Mouse (Mus musculus) CH12.LX (cell line): ENCODE results near the gene Maea. TPM values are rescaled to one million over a fixed set of nuclear protein-coding genes. Genes with fewer than 3 reads are reported as not detected.

Source experiments
- DNase-seq: peaks from one replicate; pipeline ENCODE4 v3.0.0-alpha.2; 2013; ENCODE audit errors: extremely low read depth
- H3K27ac ChIP-seq: 2 replicates; pipeline ENCODE4 v1.5.1; 2012; ENCODE audit warnings: low read depth, mild to moderate bottlenecking, control low read depth, moderate library complexity; ENCODE audit not compliant: insufficient read depth
- H3K27me3 ChIP-seq: replicated peaks from 2 replicates; pipeline ENCODE3; 2012; ENCODE audit warnings: inconsistent platforms
- H3K36me3 ChIP-seq, 2 experiments: replicated peaks in 1 of 2; 2 replicates each; pipeline versions ENCODE3 to v1.6.1; 2012; ENCODE audit warnings: inconsistent platforms in 1 of 2, low read length in 1 of 2, mild to moderate bottlenecking in 1 of 2, mixed read lengths in 1 of 2, moderate library complexity in 1 of 2; ENCODE audit not compliant: control insufficient read depth in 1 of 2, insufficient read depth in 1 of 2
- H3K4me1 ChIP-seq, 2 experiments: 2 replicates each; pipeline ENCODE4 v1.6.1; 2012; ENCODE audit warnings: inconsistent platforms in 1 of 2, moderate library complexity in 1 of 2; ENCODE audit not compliant: insufficient read depth in 2 of 2, control insufficient read depth in 1 of 2
- H3K4me2 ChIP-seq: 2 replicates; pipeline ENCODE4 v1.6.1; 2012; ENCODE audit warnings: low read depth, mild to moderate bottlenecking, control low read depth; ENCODE audit not compliant: poor library complexity, insufficient read depth, severe bottlenecking
- H3K4me3 ChIP-seq, 3 experiments: fragments of 150-350 bp in 1 of 3; sonication (generic) in 1 of 3; replicated peaks in 1 of 3; 2 replicates each; pipeline versions ENCODE3 to v1.5.1; 2011 to 2012; ENCODE audit warnings: low read depth in 2 of 3, low read length in 2 of 3, mild to moderate bottlenecking in 2 of 3, moderate library complexity in 2 of 3, control low read depth in 1 of 3, improper control_type of control experiment in 1 of 3, inconsistent platforms in 1 of 3, mixed read lengths in 1 of 3; ENCODE audit not compliant: poor library complexity in 1 of 3
- H3K79me2 ChIP-seq: replicated peaks from 2 replicates; pipeline ENCODE4 v1.6.1; 2012; ENCODE audit warnings: mild to moderate bottlenecking, moderate library complexity; ENCODE audit not compliant: control insufficient read depth, poor library complexity, insufficient read depth, severe bottlenecking; ENCODE audit errors: extremely low read depth
- H3K9ac ChIP-seq: 2 replicates; pipeline ENCODE4 v1.6.1; 2012; ENCODE audit warnings: low read depth, mild to moderate bottlenecking, control low read depth, moderate library complexity; ENCODE audit not compliant: insufficient read depth
- H3K9me3 ChIP-seq: replicated peaks from 2 replicates; pipeline ENCODE3; 2012; ENCODE audit warnings: low read length, inconsistent platforms, mixed read lengths
- BHLHE40 ChIP-seq: IDR thresholded peaks from 2 replicates; pipeline ENCODE4 v1.6.1; 2011; ENCODE audit warnings: mild to moderate bottlenecking, low read depth, low read length, improper control_type of control experiment
- CHD1 ChIP-seq: IDR thresholded peaks from 2 replicates; pipeline ENCODE4 v1.6.1; 2012; ENCODE audit warnings: low read depth, low read length, improper control_type of control experiment, inconsistent platforms
- CHD2 ChIP-seq: IDR thresholded peaks from 2 replicates; pipeline ENCODE4 v1.6.1; 2011; ENCODE audit warnings: low read length, improper control_type of control experiment
- CTCF ChIP-seq, 2 experiments: IDR thresholded peaks in 1 of 2; conservative IDR thresholded peaks in 1 of 2; 2 replicates each; pipeline ENCODE4 v1.5.1; 2011 to 2012; ENCODE audit warnings: low read depth in 2 of 2, low read length in 2 of 2, improper control_type of control experiment in 1 of 2, inconsistent platforms in 1 of 2, mild to moderate bottlenecking in 1 of 2, moderate library complexity in 1 of 2
- ELF1 ChIP-seq: IDR thresholded peaks from 2 replicates; pipeline ENCODE4 v1.6.1; 2014; ENCODE audit warnings: low read depth, mild to moderate bottlenecking, inconsistent platforms, low read length, improper control_type of control experiment
- EP300 ChIP-seq: IDR thresholded peaks from 2 replicates; pipeline ENCODE4 v1.6.1; 2011; ENCODE audit warnings: low read length, improper control_type of control experiment
- ETS1 ChIP-seq: conservative IDR thresholded peaks from 2 replicates; pipeline ENCODE4 v1.6.1; 2012; ENCODE audit warnings: low read depth, mild to moderate bottlenecking, inconsistent platforms, low read length, improper control_type of control experiment, moderate library complexity
- GABPA ChIP-seq: IDR thresholded peaks from 2 replicates; pipeline ENCODE4 v1.6.1; 2012; ENCODE audit warnings: low read depth, low read length, improper control_type of control experiment, inconsistent platforms; ENCODE audit not compliant: insufficient replicate concordance
- IRF4 ChIP-seq: IDR thresholded peaks from 2 replicates; pipeline ENCODE4 v1.6.1; 2014; ENCODE audit warnings: low read depth, mild to moderate bottlenecking, inconsistent platforms, low read length, improper control_type of control experiment
- JUN ChIP-seq: IDR thresholded peaks from 2 replicates; pipeline ENCODE4 v1.6.1; 2011; ENCODE audit warnings: low read depth, mild to moderate bottlenecking, low read length, improper control_type of control experiment, moderate library complexity; ENCODE audit not compliant: insufficient read depth
- JUND ChIP-seq: conservative IDR thresholded peaks from 2 replicates; pipeline ENCODE4 v1.6.1; 2011; ENCODE audit warnings: low read depth, low read length, improper control_type of control experiment
- KAT2A ChIP-seq: IDR thresholded peaks from 2 replicates; pipeline ENCODE4 v1.6.1; 2012; ENCODE audit warnings: low read length, improper control_type of control experiment, inconsistent platforms; ENCODE audit not compliant: insufficient replicate concordance
- MAFK ChIP-seq: IDR thresholded peaks from 2 replicates; pipeline ENCODE4 v1.6.1; 2011; ENCODE audit warnings: low read length, improper control_type of control experiment; ENCODE audit not compliant: insufficient replicate concordance
- MAZ ChIP-seq: IDR thresholded peaks from 2 replicates; pipeline ENCODE4 v1.6.1; 2012; ENCODE audit warnings: low read depth, mild to moderate bottlenecking, inconsistent platforms, low read length, improper control_type of control experiment, moderate library complexity
- MEF2A ChIP-seq: IDR thresholded peaks from 2 replicates; pipeline ENCODE4 v1.6.1; 2014; ENCODE audit warnings: low read depth, mild to moderate bottlenecking, inconsistent platforms, low read length, improper control_type of control experiment, borderline replicate concordance
- MXI1 ChIP-seq: IDR thresholded peaks from 2 replicates; pipeline ENCODE4 v1.6.1; 2011; ENCODE audit warnings: mild to moderate bottlenecking, low read depth, low read length, improper control_type of control experiment
- MYC ChIP-seq: IDR thresholded peaks from 2 replicates; pipeline ENCODE4 v1.6.1; 2011; ENCODE audit warnings: low read depth, mild to moderate bottlenecking, improper control_type of control experiment, low read length
- NRF1 ChIP-seq: IDR thresholded peaks from 2 replicates; pipeline ENCODE4 v1.6.1; 2014; ENCODE audit warnings: low read depth, mild to moderate bottlenecking, inconsistent platforms, low read length, improper control_type of control experiment, moderate library complexity
- PAX5 ChIP-seq: IDR thresholded peaks from 2 replicates; pipeline ENCODE4 v1.6.1; 2012; ENCODE audit warnings: low read length, inconsistent platforms, mixed read lengths
- POLR2A ChIP-seq: IDR thresholded peaks from 2 replicates; pipeline ENCODE4 v1.6.1; 2011; ENCODE audit warnings: low read depth, mild to moderate bottlenecking, improper control_type of control experiment, low read length
- POLR2AphosphoS2 ChIP-seq: IDR thresholded peaks from 2 replicates; pipeline ENCODE4 v1.6.1; 2011; ENCODE audit warnings: low read depth, low read length, improper control_type of control experiment
- RAD21 ChIP-seq: IDR thresholded peaks from 2 replicates; pipeline ENCODE4 v1.6.1; 2011; ENCODE audit warnings: low read depth, mild to moderate bottlenecking, low read length, improper control_type of control experiment, moderate library complexity
- RCOR1 ChIP-seq: conservative IDR thresholded peaks from 2 replicates; pipeline ENCODE4 v1.6.1; 2012; ENCODE audit warnings: low read depth, mild to moderate bottlenecking, inconsistent platforms, low read length, improper control_type of control experiment
- SMC3 ChIP-seq: IDR thresholded peaks from 2 replicates; pipeline ENCODE4 v1.6.1; 2011; ENCODE audit warnings: low read depth, low read length, improper control_type of control experiment
- TBP ChIP-seq: conservative IDR thresholded peaks from 2 replicates; pipeline ENCODE4 v1.6.1; 2011; ENCODE audit warnings: low read depth, low read length, improper control_type of control experiment
- TCF12 ChIP-seq: IDR thresholded peaks from 2 replicates; pipeline ENCODE4 v1.6.1; 2014; ENCODE audit warnings: low read depth, mild to moderate bottlenecking, inconsistent platforms, low read length, improper control_type of control experiment
- UBTF ChIP-seq: IDR thresholded peaks from 2 replicates; pipeline ENCODE4 v1.6.1; 2012; ENCODE audit warnings: low read depth, mild to moderate bottlenecking, inconsistent platforms, low read length, improper control_type of control experiment, moderate library complexity
- USF1 ChIP-seq: IDR thresholded peaks from 2 replicates; pipeline ENCODE4 v1.6.1; 2014; ENCODE audit warnings: low read depth, mild to moderate bottlenecking, inconsistent platforms, low read length, improper control_type of control experiment
- ZKSCAN1 ChIP-seq: IDR thresholded peaks from 2 replicates; pipeline ENCODE4 v1.6.1; 2012; ENCODE audit warnings: low read depth, inconsistent platforms, low read length, improper control_type of control experiment, borderline replicate concordance
- ZMIZ1 ChIP-seq: IDR thresholded peaks from 2 replicates; pipeline ENCODE4 v1.6.1; 2012; ENCODE audit warnings: low read depth, mild to moderate bottlenecking, inconsistent platforms, low read length, improper control_type of control experiment
- ZNF384 ChIP-seq: IDR thresholded peaks from 2 replicates; pipeline ENCODE4 v1.6.1; 2012; ENCODE audit warnings: low read depth, low read length, improper control_type of control experiment, inconsistent platforms
- dilution Hi-C: fragments of 300-500 bp; cut with MboI; formaldehyde crosslinking; loops from 2 replicates; pipeline ENCODE4 v1.14.3; 2020; ENCODE audit warnings: low sequenced_read_pairs; ENCODE audit not compliant: extremely low pct_unique_long_range_greater_than_20kb, extremely low pct_ligation_motif_present
- in situ Hi-C: fragments of 300-500 bp; cut with MboI; formaldehyde crosslinking; loops from 3 replicates; pipeline ENCODE4 v1.14.3; 2019; ENCODE audit warnings: low sequenced_read_pairs, low pct_ligation_motif_present, low pct_unique_long_range_greater_than_20kb, mixed read lengths
- polyA plus RNA-seq: library from polyadenylated mRNA; unstranded; fragments of >175 nt; gene quantifications from 2 replicates; pipeline ENCODE4 v1.2.1, GENCODE M21; 2012; ENCODE audit warnings: low read depth; ENCODE audit not compliant: insufficient read length
- total RNA-seq, 2 experiments: library from RNA; depleted of rRNA; stranded (reverse); fragments of 300-350 nt in 1 of 2; fragments of >200 nt in 1 of 2; gene quantifications; 2 replicates each; pipeline ENCODE4 v1.2.3; 2012 to 2014

The Maea gene
- total and polyA plus RNA-seq, 3 experiments: 75.0 to 94.2 (median 91.4) TPM

DNA sequence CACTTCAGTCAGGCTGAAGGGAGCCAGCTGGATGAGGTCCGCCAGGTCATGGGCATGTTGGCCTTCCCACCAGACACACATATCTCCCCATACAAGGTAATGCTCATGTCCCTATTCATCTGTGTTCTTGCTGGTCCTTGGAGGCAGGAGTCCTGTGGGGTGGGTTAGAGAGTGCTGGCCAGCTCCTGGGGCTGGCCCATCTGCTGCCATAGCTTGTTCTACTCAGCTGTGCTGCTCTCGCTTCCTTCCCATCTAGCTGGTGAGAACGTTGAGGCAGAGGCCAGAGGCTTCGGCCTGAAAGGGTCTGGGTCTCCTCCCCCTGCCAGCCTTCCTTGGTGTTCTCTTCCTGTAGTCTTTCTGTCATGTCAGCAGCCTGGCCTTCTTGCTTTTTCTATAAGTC lies 33.3 kb downstream of the Maea start:
- Histone ChIP-seq H3K27me3 (no peaks in the 10 kb centered on the region), H3K4me1 (peaks cover 13 to 17% of the 10 kb centered on the region in 2 experiments), H3K9ac (no peak overlapping the region), H3K27ac (no peak overlapping the region), H3K79me2 (no peaks in the 10 kb centered on the region), H3K36me3 (peaks cover 78 to 99% of the 10 kb centered on the region in 2 experiments), H3K9me3 (no peaks in the 10 kb centered on the region), H3K4me3 (no peak overlapping the region), H3K4me2 (no peak overlapping the region)
- dilution Hi-C loops (no loop called here), in situ Hi-C loops (no loop called here)
- no peak for DNase-seq
- TF ChIP-seq NRF1: no peak
- TF ChIP-seq GABPA: no peak
- no peak for TF ChIP-seq CTCF (conservative IDR thresholded peaks at IDR 0.05 in 1 of 2, IDR thresholded peaks at IDR 0.05 in 1 of 2; ENCODE audit: low read depth in 2 of 2, low read length in 2 of 2)
- TF ChIP-seq MYC: no peak
- TF ChIP-seq CHD1: no peak
- TF ChIP-seq TCF12: no peak
- TF ChIP-seq ZKSCAN1: no peak
- TF ChIP-seq ETS1: no peak
- TF ChIP-seq CHD2: no peak
- no peak for TF ChIP-seq RCOR1
- no peak for TF ChIP-seq UBTF
- TF ChIP-seq ZMIZ1: no peak
- TF ChIP-seq JUND: no peak
- no peak for TF ChIP-seq BHLHE40
- no peak for TF ChIP-seq SMC3
- TF ChIP-seq IRF4: no peak
- TF ChIP-seq MXI1: no peak
- no peak for TF ChIP-seq USF1
- no peak for TF ChIP-seq EP300

- Histone ChIP-seq H3K9me3 (no peaks in the 10 kb centered on the region), H3K36me3 (peaks cover 60 to 89% of the 10 kb centered on the region in 2 experiments), H3K4me2 (no peak overlapping the region), H3K27ac (no peak overlapping the region), H3K4me1 (peaks cover 13 to 17% of the 10 kb centered on the region in 2 experiments), H3K79me2 (no peaks in the 10 kb centered on the region), H3K27me3 (no peaks in the 10 kb centered on the region), H3K9ac (no peak overlapping the region), H3K4me3 (no peak overlapping the region)
- peak; percentile 43 for DNase-seq
- dilution Hi-C loops: no loop called here
- in situ Hi-C loops: no loop called here
- TF ChIP-seq MEF2A (no peak), MAFK (no peak), CHD1 (no peak), MAZ (no peak), PAX5 (no peak), ZNF384 (no peak), POLR2A (no peak), EP300 (no peak), JUND (no peak), TCF12 (no peak), KAT2A (no peak), MYC (0 out of 2 replicates have a peak, but pooled peaks have one; percentile 43), RCOR1 (no peak), POLR2AphosphoS2 (no peak), RAD21 (peak; percentile 85), ETS1 (no peak), ELF1 (0 out of 2 replicates have a peak, but pooled peaks have one; percentile 13), JUN (no peak), CTCF (conservative IDR thresholded peaks at IDR 0.05 in 1 of 2, IDR thresholded peaks at IDR 0.05 in 1 of 2; ENCODE audit: low read depth in 2 of 2, low read length in 2 of 2) (peak; percentile 21 to 81; a peak in 2 of 4 replicates), BHLHE40 (no peak), CHD2 (no peak), IRF4 (peak; percentile 44; the same call in 1 of the 2 replicates), TBP (no peak), UBTF (no peak), ZMIZ1 (no peak)
Measured at GRCm38 (mm10) chr5:33371137-33371536, 35.8 kb downstream of the Maea start.
